Mouse (Mus musculus) stomach, embryonic 14.5 days (tissue): ENCODE measurements at regions not wholly inside any gene's neighbourhood (a gene's known extent, or its start where the extent isn't known, plus 50 kb on each side); places are given as distances from the start of the nearest gene placed in this dataset. TPM values are rescaled to one million over a fixed set of nuclear protein-coding genes. Genes with fewer than 3 reads are reported as not detected.

Experiments used
- ATAC-seq: fragments of 200-750 bp; cut with Nextera tagmentation; 2 replicates; pipeline ENCODE4 v1.8.0; 2017; ENCODE audit warnings: low read depth, moderate TSS enrichment; ENCODE audit not compliant: insufficient number of reproducible peaks, insufficient read depth, low FRiP score
- H3K27ac ChIP-seq: fragments of 300-500 bp; sonication (generic); 2 replicates; pipeline ENCODE4 v1.5.1; 2014; ENCODE audit warnings: mild to moderate bottlenecking, low read length, moderate library complexity, mixed read lengths
- H3K27me3 ChIP-seq: fragments of 300-500 bp; sonication (generic); 2 replicates; pipeline ENCODE4 v1.6.1; 2014; ENCODE audit warnings: low read length, control low read depth, mixed read lengths; ENCODE audit not compliant: control insufficient read depth, insufficient read depth
- H3K36me3 ChIP-seq: fragments of 300-500 bp; sonication (generic); 2 replicates; pipeline ENCODE4 v1.6.1; 2014; ENCODE audit warnings: mild to moderate bottlenecking, control low read depth, low read length, moderate library complexity, mixed read lengths; ENCODE audit not compliant: control insufficient read depth, insufficient read depth
- H3K4me1 ChIP-seq: fragments of 300-500 bp; sonication (generic); 2 replicates; pipeline ENCODE4 v1.6.1; 2014; ENCODE audit warnings: low read length, control low read depth, mixed read lengths; ENCODE audit not compliant: control insufficient read depth, insufficient read depth
- H3K4me2 ChIP-seq: fragments of 300-500 bp; sonication (generic); replicated peaks from 2 replicates; pipeline ENCODE4 v1.6.1; 2014; ENCODE audit warnings: low read depth, low read length, control low read depth
- H3K4me3 ChIP-seq: fragments of 300-500 bp; sonication (generic); 2 replicates; pipeline ENCODE4 v1.5.1; 2014; ENCODE audit warnings: low read depth, low read length, control low read depth
- H3K9ac ChIP-seq: fragments of 300-500 bp; sonication (generic); replicated peaks from 2 replicates; pipeline ENCODE4 v1.6.1; 2014; ENCODE audit warnings: low read depth, mild to moderate bottlenecking, control low read depth, low read length, moderate library complexity, mixed read lengths
- H3K9me3 ChIP-seq: fragments of 300-500 bp; sonication (generic); 2 replicates; pipeline ENCODE4 v1.6.1; 2016; ENCODE audit warnings: low read depth, low read length, control low read depth; ENCODE audit not compliant: control insufficient read depth
- WGBS: fragments of 180-500 bp; shearing (Covaris S2); extraction: QIAGEN DNeasy Blood & Tissue Kit; methylation state at CpG from one replicate; pipeline ENCODE4 v1.1.7; 2014; 5-methylcytosine and 5-hydroxymethylcytosine counted together
- microRNA counts: library from miRNA; unstranded; fragments of <30 nt; microRNA quantifications from one replicate; lab custom pipeline; 2016
- microRNA-seq: library from miRNA; unstranded; fragments of <30 nt; microRNA quantifications from one replicate; pipeline ENCODE4, GENCODE M21; 2016

GRCm38 (mm10) chr3:118511969-118512368 lies 50.0 kb upstream of the Dpyd start:
- no peaks in the 10 kb centered on the region for H3K9me3 ChIP-seq
- H3K9ac ChIP-seq = no peak overlapping the region
- no peak overlapping the region for H3K4me2 ChIP-seq
- no peaks in the 10 kb centered on the region for H3K36me3 ChIP-seq
- H3K27ac ChIP-seq = no peak overlapping the region
- ATAC-seq = no peak
- no peaks in the 10 kb centered on the region for H3K4me1 ChIP-seq
- WGBS = 36% methylated on average over 7 of the region's 7 CpGs
- no peaks in the 10 kb centered on the region for H3K27me3 ChIP-seq
- no peak overlapping the region for H3K4me3 ChIP-seq

MicroRNAs encoded in the stretch of these regions (microRNA counts, 519-probe panel; counts per million panel counts)
- microRNA mmu-miR-137 (lab: Ali Mortazavi, UCI) = 3,684 counts per million, percentile 73 among the panel's probes with 10 or more counts

Small RNA genes lying in the stretch of these regions (microRNA-seq; reads per million reads assigned to microRNA genes)
- gene Gm24155 = not detected
- gene Mir137 = 2,173 reads per million, percentile 81 among the genes with 10 or more reads in this experiment
